Mouse (Mus musculus): ENCODE measurements at regions not wholly inside any gene's neighbourhood (a gene's known extent, or its start where the extent isn't known, plus 50 kb on each side); places are given as distances from the start of the nearest gene placed in this dataset.
"Not testable (repeated sequence)": the region's sequence is repeated elsewhere in the genome, so short reads cannot be mapped to it uniquely, and the experiment has no call there.

GRCm38 (mm10) chr8:109338220-109338835 lies 155.5 kb upstream of the Pmfbp1 start:
- H3K4me1 ChIP-seq (ENCODE audit: control insufficient read depth, insufficient read depth, insufficient read length, low read length): no peaks in the 10 kb centered on the region
- TF ChIP-seq CTCF (IDR thresholded peaks at IDR 0.05; ENCODE audit: extremely low read depth, insufficient read length, insufficient replicate concordance, low read depth, low read length): no peak
- TF ChIP-seq POLR2A (IDR thresholded peaks at IDR 0.05; ENCODE audit: low read depth, low read length): no peak
- no peaks in the 10 kb centered on the region for H3K27me3 ChIP-seq (ENCODE audit: control insufficient read depth, insufficient read depth, low read length)
- H3K4me3 ChIP-seq (ENCODE audit: low read depth, low read length): no peak overlapping the region
- H3K27ac ChIP-seq (ENCODE audit: insufficient read depth, low read depth, low read length): no peak overlapping the region
- no peaks in the 10 kb centered on the region for H3K36me3 ChIP-seq (ENCODE audit: control insufficient read depth, insufficient read depth, low read length)
- WGBS: 88% methylated on average over 14 of the region's 14 CpGs

- not testable (repeated sequence) for H3K36me3 ChIP-seq (ENCODE audit: control insufficient read depth, insufficient read depth, low read length); H3K27me3 ChIP-seq (ENCODE audit: control insufficient read depth, insufficient read depth, low read length); H3K4me1 ChIP-seq (ENCODE audit: control insufficient read depth, insufficient read depth, insufficient read length, low read length); H3K4me3 ChIP-seq (ENCODE audit: low read depth, low read length); H3K27ac ChIP-seq (ENCODE audit: insufficient read depth, low read depth, low read length)
- WGBS: 91% methylated on average over 21 of the region's 21 CpGs
These were observed 153.2 kb upstream of the Pmfbp1 start for GRCm38 (mm10) chr8:109340647-109341046.

GRCm38 (mm10) chr8:109355168-109355567 lies 138.7 kb upstream of the Pmfbp1 start:
- H3K4me1 ChIP-seq (ENCODE audit: control insufficient read depth, insufficient read depth, insufficient read length, low read length): no peaks in the 10 kb centered on the region
- no peaks in the 10 kb centered on the region for H3K36me3 ChIP-seq (ENCODE audit: control insufficient read depth, insufficient read depth, low read length)
- 94% methylated on average over 9 of the region's 9 CpGs for WGBS
- H3K27ac ChIP-seq (ENCODE audit: insufficient read depth, low read depth, low read length): no peak overlapping the region
- H3K27me3 ChIP-seq (ENCODE audit: control insufficient read depth, insufficient read depth, low read length): no peaks in the 10 kb centered on the region
- TF ChIP-seq POLR2A (IDR thresholded peaks at IDR 0.05; ENCODE audit: low read depth, low read length) (no peak), CTCF (IDR thresholded peaks at IDR 0.05; ENCODE audit: extremely low read depth, insufficient read length, insufficient replicate concordance, low read depth, low read length) (no peak)
- H3K4me3 ChIP-seq (ENCODE audit: low read depth, low read length): no peak overlapping the region

- Histone ChIP-seq H3K36me3 (ENCODE audit: control insufficient read depth, insufficient read depth, low read length) (no peaks in the 10 kb centered on the region), H3K4me3 (ENCODE audit: low read depth, low read length) (no peak overlapping the region), H3K27me3 (ENCODE audit: control insufficient read depth, insufficient read depth, low read length) (no peaks in the 10 kb centered on the region), H3K4me1 (ENCODE audit: control insufficient read depth, insufficient read depth, insufficient read length, low read length) (no peaks in the 10 kb centered on the region), H3K27ac (ENCODE audit: insufficient read depth, low read depth, low read length) (no peak overlapping the region)
- TF ChIP-seq POLR2A (IDR thresholded peaks at IDR 0.05; ENCODE audit: low read depth, low read length) (no peak), CTCF (IDR thresholded peaks at IDR 0.05; ENCODE audit: extremely low read depth, insufficient read length, insufficient replicate concordance, low read depth, low read length) (no peak)
- WGBS: 77% methylated on average over 16 of the region's 16 CpGs
These were observed 134.3 kb upstream of the Pmfbp1 start for GRCm38 (mm10) chr8:109359396-109360051.

- no peaks in the 10 kb centered on the region for H3K36me3 ChIP-seq (ENCODE audit: control insufficient read depth, insufficient read depth, low read length)
- no peak overlapping the region for H3K4me3 ChIP-seq (ENCODE audit: low read depth, low read length)
- no peak for TF ChIP-seq CTCF (IDR thresholded peaks at IDR 0.05; ENCODE audit: extremely low read depth, insufficient read length, insufficient replicate concordance, low read depth, low read length)
- 32% methylated on average over 14 of the region's 14 CpGs for WGBS
- H3K4me1 ChIP-seq (ENCODE audit: control insufficient read depth, insufficient read depth, insufficient read length, low read length): no peaks in the 10 kb centered on the region
- no peaks in the 10 kb centered on the region for H3K27me3 ChIP-seq (ENCODE audit: control insufficient read depth, insufficient read depth, low read length)
- no peak overlapping the region for H3K27ac ChIP-seq (ENCODE audit: insufficient read depth, low read depth, low read length)
These were observed 133.6 kb upstream of the Pmfbp1 start for GRCm38 (mm10) chr8:109360081-109360715.

GRCm38 (mm10) chr8:109360904-109361303 lies 132.9 kb upstream of the Pmfbp1 start:
- no peaks in the 10 kb centered on the region for H3K36me3 ChIP-seq (ENCODE audit: control insufficient read depth, insufficient read depth, low read length)
- no peaks in the 10 kb centered on the region for H3K27me3 ChIP-seq (ENCODE audit: control insufficient read depth, insufficient read depth, low read length)
- H3K27ac ChIP-seq (ENCODE audit: insufficient read depth, low read depth, low read length): no peak overlapping the region
- no peak overlapping the region for H3K4me3 ChIP-seq (ENCODE audit: low read depth, low read length)
- H3K4me1 ChIP-seq (ENCODE audit: control insufficient read depth, insufficient read depth, insufficient read length, low read length): no peaks in the 10 kb centered on the region
- 7% methylated on average over 16 of the region's 16 CpGs for WGBS
- TF ChIP-seq CTCF (IDR thresholded peaks at IDR 0.05; ENCODE audit: extremely low read depth, insufficient read length, insufficient replicate concordance, low read depth, low read length) (no peak), POLR2A (IDR thresholded peaks at IDR 0.05; ENCODE audit: low read depth, low read length) (no peak)

GRCm38 (mm10) chr8:109361575-109362361 lies 132.1 kb upstream of the Pmfbp1 start:
- WGBS: 59% methylated on average over 7 of the region's 7 CpGs
- Histone ChIP-seq H3K27ac (ENCODE audit: insufficient read depth, low read depth, low read length) (no peak overlapping the region), H3K27me3 (ENCODE audit: control insufficient read depth, insufficient read depth, low read length) (no peaks in the 10 kb centered on the region), H3K4me1 (ENCODE audit: control insufficient read depth, insufficient read depth, insufficient read length, low read length) (no peaks in the 10 kb centered on the region), H3K36me3 (ENCODE audit: control insufficient read depth, insufficient read depth, low read length) (no peaks in the 10 kb centered on the region), H3K4me3 (ENCODE audit: low read depth, low read length) (no peak overlapping the region)
- TF ChIP-seq POLR2A (IDR thresholded peaks at IDR 0.05; ENCODE audit: low read depth, low read length): no peak
- TF ChIP-seq CTCF (IDR thresholded peaks at IDR 0.05; ENCODE audit: extremely low read depth, insufficient read length, insufficient replicate concordance, low read depth, low read length): no peak
